ENCODE assay signal across 8 mouse cellular contexts in genomic region chrX:56730828-56731305, GRCm38 (mm10). TPM values are rescaled to one million over a fixed set of nuclear protein-coding genes. Genes with fewer than 3 reads are reported as not detected.
DNase-seq lines count a peak whose midpoint lies in the region; ATAC-seq and TF ChIP-seq lines count a peak whose summit lies in the region.

No protein-coding gene starts in this region.

- H3K4me3 ChIP-seq in erythroblast, embryonic 14.5 days (replicated peaks), result peak overlapping the region; percentile 61
- peak overlapping the region; percentile 47 for H3K4me3 ChIP-seq in neural tube, embryonic 11.5 days (ENCODE audit: low read depth, low read length)
- peak overlapping the region; percentile 61 for H3K4me3 ChIP-seq in limb, embryonic 10.5 days
- H3K4me3 ChIP-seq in small intestine, adult 2 months (ENCODE audit: low read depth, low read length), result peak overlapping the region; percentile 59

- peak overlapping the region; percentile 43 for H3K4me2 ChIP-seq in neural tube, embryonic 11.5 days (ENCODE audit: low read depth)

- H3K4me1 ChIP-seq in erythroblast, embryonic 14.5 days (ENCODE audit: control insufficient read depth), result peaks cover 42% of the 10 kb centered on the region
- H3K4me1 ChIP-seq in neural tube, embryonic 11.5 days (ENCODE audit: control insufficient read depth, insufficient read depth, low read length), result no peaks in the 10 kb centered on the region
- no peaks in the 10 kb centered on the region for H3K4me1 ChIP-seq in limb, embryonic 10.5 days
- no peaks in the 10 kb centered on the region for H3K4me1 ChIP-seq in small intestine, adult 2 months (ENCODE audit: control insufficient read depth, insufficient read depth, insufficient read length, low read length)

- peaks cover 54% of the 10 kb centered on the region for H3K27me3 ChIP-seq in erythroblast, embryonic 14.5 days (ENCODE audit: control insufficient read depth)
- no peaks in the 10 kb centered on the region for H3K27me3 ChIP-seq in neural tube, embryonic 11.5 days (ENCODE audit: control insufficient read depth, insufficient read depth, low read length)
- peaks cover 16% of the 10 kb centered on the region; the same call in 1 of the 2 replicates for H3K27me3 ChIP-seq in limb, embryonic 10.5 days (ENCODE audit: low read depth, poor library complexity, severe bottlenecking)
- H3K27me3 ChIP-seq in small intestine, adult 2 months (ENCODE audit: control insufficient read depth, insufficient read depth, low read length), result no peaks in the 10 kb centered on the region; the same call in 1 of the 2 replicates

- peak overlapping the region; percentile 61 for H3K9ac ChIP-seq in neural tube, embryonic 11.5 days (ENCODE audit: low read length)

- TF ChIP-seq CTCF in small intestine, adult 2 months (IDR thresholded peaks at IDR 0.05; ENCODE audit: extremely low read depth, insufficient read length, insufficient replicate concordance, low read depth, low read length), result no peak

- no peak for DNase-seq in neural tube, embryonic 11.5 days (ENCODE audit: low spot score)
- no peak for DNase-seq in neural tube, embryonic 10.5 days (ENCODE audit: extremely low spot score, low spot score)
- DNase-seq in limb, embryonic 10.5 days (ENCODE audit: low spot score), result no peak
- no peak for DNase-seq in left cerebral cortex, adult 18-20 months (ENCODE audit: low spot score in 2 of 2)
- DNase-seq in kidney, adult 8-10 months, result no peak

- H3K27ac ChIP-seq in neural tube, embryonic 11.5 days (ENCODE audit: low read depth, low read length), result peak overlapping the region; percentile 70
- H3K27ac ChIP-seq in limb, embryonic 10.5 days, result peak overlapping the region; percentile 91
- peak overlapping the region; percentile 63 for H3K27ac ChIP-seq in small intestine, adult 2 months (ENCODE audit: insufficient read depth, low read depth, low read length)

- WGBS in neural tube, embryonic 11.5 days, result 19% methylated on average over 10 of the region's 10 CpGs
- WGBS in limb, embryonic 10.5 days, result 20% methylated on average over 9 of the region's 10 CpGs
- 25% methylated on average over 10 of the region's 10 CpGs for WGBS in small intestine, adult 2 months

- no peaks in the 10 kb centered on the region for H3K36me3 ChIP-seq in erythroblast, embryonic 14.5 days (ENCODE audit: control insufficient read depth)
- no peaks in the 10 kb centered on the region for H3K36me3 ChIP-seq in neural tube, embryonic 11.5 days (ENCODE audit: control insufficient read depth, insufficient read depth, low read length)
- H3K36me3 ChIP-seq in limb, embryonic 10.5 days, result no peaks in the 10 kb centered on the region
- no peaks in the 10 kb centered on the region for H3K36me3 ChIP-seq in small intestine, adult 2 months (ENCODE audit: control insufficient read depth, insufficient read depth, low read length)

- no peak for ATAC-seq in erythroblast, adult 5-6 weeks (replicated peaks; ENCODE audit: low FRiP score, poor library complexity, severe bottlenecking)
- peak; percentile 53 for ATAC-seq in neural tube, embryonic 11.5 days (ENCODE audit: insufficient read depth, low FRiP score, low TSS enrichment)

- peaks cover 6% of the 10 kb centered on the region; the same call in 1 of the 2 replicates for H3K9me3 ChIP-seq in erythroblast, embryonic 14.5 days (ENCODE audit: control insufficient read depth, low read length)
- H3K9me3 ChIP-seq in neural tube, embryonic 11.5 days (ENCODE audit: control insufficient read depth, low read length), result no peaks in the 10 kb centered on the region
- no peaks in the 10 kb centered on the region for H3K9me3 ChIP-seq in limb, embryonic 10.5 days (replicated peaks)

- TF ChIP-seq POLR2A in small intestine, adult 2 months (IDR thresholded peaks at IDR 0.05; ENCODE audit: low read depth, low read length), result no peak

RNA-seq across cellular contexts. Expression of gene Fhl1, which starts 0.7 kb away (rescaled TPM):
- polyA plus RNA-seq in erythroblast, embryonic 14.5 days (2012), result 0.12 and 0.17 TPM in 2 replicates
- total RNA-seq in erythroblast, adult 5-6 weeks (2015; ENCODE audit: low replicate concordance), result not detected in 2 replicates
- 0.34 TPM in 1 of 2 replicates, not detected in the other for total RNA-seq in erythroblast, adult 5-6 weeks (2017; ENCODE audit: low replicate concordance)
- 84.3 and 89.6 TPM in 2 replicates for polyA plus RNA-seq in neural tube, embryonic 11.5 days (2014; fragmentation: Nextera tagmentation; extraction: Ambion mirVana)
- 45.0 and 49.2 TPM in 2 replicates for polyA plus RNA-seq in limb, embryonic 10.5 days (2016; fragmentation: Nextera tagmentation; extraction: Ambion mirVana)
- polyA plus RNA-seq in small intestine, adult 2 months (2012; rRNA removed), result 63.3 and 119 TPM in 2 replicates
- total RNA-seq in left cerebral cortex, adult 18-20 months (2021), result 10 to 100 TPM; 83.4 to 90.6 TPM

Comparison
In these comparisons a context has a peak if more than half of its experiments do, and no peak if none do; other contexts are left out.
1. RNA of gene Fhl1, which starts 0.7 kb away (polyA plus RNA-seq): 84.3 to 89.6 TPM in neural tube, embryonic 11.5 days, 63.3 to 119 TPM in small intestine, adult 2 months and 45.0 to 49.2 TPM in limb, embryonic 10.5 days; 0.12 to 0.17 TPM in erythroblast, embryonic 14.5 days; every median in the first group is over 10 times any median in the second.
2. Peak in every context shown above with its lines, with median percentiles within 50 percentile points of each other: H3K4me3 ChIP-seq and H3K27ac ChIP-seq.